Mouse (Mus musculus) embryonic facial prominence, embryonic 12.5 days (tissue): ENCODE measurements around the gene Ttbk1. TPM values are rescaled to one million over a fixed set of nuclear protein-coding genes. Genes with fewer than 3 reads are reported as not detected.

Experiments
- ATAC-seq: fragments of 200-750 bp; cut with Nextera tagmentation; 2 replicates; pipeline ENCODE4 v1.8.0; 2017; ENCODE audit not compliant: insufficient number of reproducible peaks, insufficient read depth, low FRiP score, low TSS enrichment
- H3K27ac ChIP-seq: fragments of 300-500 bp; sonication (generic); 2 replicates; pipeline ENCODE4 v1.5.1; 2016; ENCODE audit warnings: mild to moderate bottlenecking
- H3K27me3 ChIP-seq: fragments of 300-500 bp; sonication (generic); 2 replicates; pipeline ENCODE4 v1.6.1; 2016; ENCODE audit warnings: mild to moderate bottlenecking, moderate library complexity
- H3K36me3 ChIP-seq: fragments of 300-500 bp; sonication (generic); 2 replicates; pipeline ENCODE4 v1.6.1; 2016; ENCODE audit warnings: mild to moderate bottlenecking
- H3K4me1 ChIP-seq: fragments of 300-500 bp; sonication (generic); 2 replicates; pipeline ENCODE4 v1.6.1; 2016
- H3K4me2 ChIP-seq: fragments of 300-500 bp; sonication (generic); replicated peaks from 2 replicates; pipeline ENCODE4 v1.6.1; 2016; ENCODE audit warnings: mild to moderate bottlenecking, moderate library complexity
- H3K4me3 ChIP-seq: fragments of 300-500 bp; sonication (generic); 2 replicates; pipeline ENCODE4 v1.5.1; 2016; ENCODE audit warnings: mild to moderate bottlenecking
- H3K9ac ChIP-seq: fragments of 300-500 bp; sonication (generic); 2 replicates; pipeline ENCODE4 v1.6.1; 2016; ENCODE audit warnings: mild to moderate bottlenecking, moderate library complexity
- H3K9me3 ChIP-seq: fragments of 300-500 bp; sonication (generic); 2 replicates; pipeline ENCODE4 v1.6.1; 2016; ENCODE audit warnings: mild to moderate bottlenecking, moderate library complexity
- WGBS: fragments of 180-500 bp; shearing (Covaris S2); methylation state at CpG from one replicate; pipeline ENCODE4 v1.1.7; 2016; 5-methylcytosine and 5-hydroxymethylcytosine counted together
- polyA plus RNA-seq: library from polyadenylated mRNA; unstranded; fragments of >200 nt; fragmentation: Nextera tagmentation; extraction: Ambion mirVana; gene quantifications from 2 replicates; pipeline ENCODE4 v1.2.1, GENCODE M21; 2016

The Ttbk1 gene
- polyA plus RNA-seq, 1 experiment from 2014 or later, result 0.88 TPM

DNA sequence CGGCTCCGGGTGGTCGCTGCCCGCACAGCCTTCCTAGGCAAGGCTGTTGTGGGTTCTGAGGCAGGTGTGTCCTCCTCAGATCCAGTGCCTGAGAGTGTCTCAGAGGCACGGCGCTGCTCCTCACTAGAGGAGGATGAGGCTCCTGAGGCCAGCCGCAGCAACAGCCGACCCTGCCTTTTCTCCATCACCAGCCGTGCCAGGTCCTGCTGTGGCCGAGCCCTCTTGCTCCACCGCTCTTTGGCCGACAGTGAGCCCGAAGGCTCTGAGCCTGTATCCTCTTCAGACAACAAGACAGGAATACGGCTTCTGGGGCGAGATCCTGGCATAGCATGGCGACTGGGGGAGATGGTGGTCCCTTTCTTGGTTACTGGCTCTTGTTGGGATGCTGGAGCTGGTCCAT lies 41.2 kb downstream of the Ttbk1 start:
- no peak overlapping the region for H3K9ac ChIP-seq
- no peak overlapping the region for H3K27ac ChIP-seq
- WGBS, result 91% methylated on average over 16 of the region's 16 CpGs
- no peaks in the 10 kb centered on the region for H3K9me3 ChIP-seq
- H3K4me3 ChIP-seq, result no peak overlapping the region
- peaks cover 56% of the 10 kb centered on the region for H3K27me3 ChIP-seq
- H3K4me1 ChIP-seq, result peaks cover 24% of the 10 kb centered on the region
- no peaks in the 10 kb centered on the region for H3K36me3 ChIP-seq
- no peak for ATAC-seq
- no peak overlapping the region for H3K4me2 ChIP-seq

DNA sequence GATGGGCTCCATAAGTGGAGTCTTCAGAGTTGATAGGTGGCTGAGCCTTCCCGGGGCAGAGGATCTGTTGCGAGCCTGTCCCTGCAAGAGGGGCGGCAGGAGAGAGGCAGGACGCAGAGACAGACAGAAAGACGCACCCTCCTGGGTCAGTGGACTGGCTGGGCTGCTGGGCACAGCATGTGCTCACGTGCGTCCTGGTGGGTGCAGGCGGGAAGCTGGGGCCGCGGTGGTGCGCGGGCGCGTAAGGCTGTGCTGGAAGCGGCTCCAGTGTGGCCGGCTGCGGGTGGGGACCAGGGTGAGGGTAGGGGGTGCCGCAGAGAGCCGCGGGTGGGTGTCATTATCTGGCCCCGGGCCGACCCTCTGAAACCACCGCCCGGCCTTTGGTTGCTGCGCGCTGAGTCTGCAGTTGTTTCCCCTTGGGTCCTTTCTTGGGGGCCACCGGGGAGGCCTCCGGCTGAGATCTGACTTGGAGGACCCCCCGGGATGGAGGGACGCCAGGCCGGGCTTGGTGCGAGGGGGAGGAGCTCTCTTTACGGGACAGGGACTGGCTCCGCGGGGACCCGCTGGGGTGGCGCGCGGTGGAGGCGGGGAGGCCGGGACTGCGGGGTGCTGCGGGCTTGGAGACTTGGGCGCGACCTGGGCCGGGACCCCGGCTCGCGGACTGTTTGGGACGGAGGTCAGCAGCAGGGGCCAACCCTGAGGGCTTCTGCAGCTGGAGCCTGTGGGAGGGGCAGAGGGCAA lies 42.5 kb downstream of the Ttbk1 start:
- Histone ChIP-seq H3K9ac (peak overlapping the region; percentile 58), H3K27me3 (peaks cover 61% of the 10 kb centered on the region), H3K4me2 (peak overlapping the region; percentile 78), H3K4me3 (peak overlapping the region; percentile 39), H3K36me3 (no peaks in the 10 kb centered on the region), H3K4me1 (peaks cover 24% of the 10 kb centered on the region), H3K27ac (no peak overlapping the region), H3K9me3 (no peaks in the 10 kb centered on the region)
- WGBS, result under 1% methylated on average over 49 of the region's 50 CpGs
- ATAC-seq, result no peak

GRCm38 (mm10) chr17:46439176-46439575 lies 48.3 kb downstream of the Ttbk1 start:
- H3K9ac ChIP-seq, result no peak overlapping the region
- peaks cover 13% of the 10 kb centered on the region; the same call in 1 of the 2 replicates for H3K4me1 ChIP-seq
- no peak overlapping the region for H3K4me3 ChIP-seq
- H3K9me3 ChIP-seq, result no peaks in the 10 kb centered on the region
- no peak overlapping the region for H3K4me2 ChIP-seq
- H3K36me3 ChIP-seq, result no peaks in the 10 kb centered on the region
- no peak for ATAC-seq
- no peak overlapping the region for H3K27ac ChIP-seq
- H3K27me3 ChIP-seq, result peaks cover 41% of the 10 kb centered on the region
- 95% methylated on average over 10 of the region's 10 CpGs for WGBS

DNA sequence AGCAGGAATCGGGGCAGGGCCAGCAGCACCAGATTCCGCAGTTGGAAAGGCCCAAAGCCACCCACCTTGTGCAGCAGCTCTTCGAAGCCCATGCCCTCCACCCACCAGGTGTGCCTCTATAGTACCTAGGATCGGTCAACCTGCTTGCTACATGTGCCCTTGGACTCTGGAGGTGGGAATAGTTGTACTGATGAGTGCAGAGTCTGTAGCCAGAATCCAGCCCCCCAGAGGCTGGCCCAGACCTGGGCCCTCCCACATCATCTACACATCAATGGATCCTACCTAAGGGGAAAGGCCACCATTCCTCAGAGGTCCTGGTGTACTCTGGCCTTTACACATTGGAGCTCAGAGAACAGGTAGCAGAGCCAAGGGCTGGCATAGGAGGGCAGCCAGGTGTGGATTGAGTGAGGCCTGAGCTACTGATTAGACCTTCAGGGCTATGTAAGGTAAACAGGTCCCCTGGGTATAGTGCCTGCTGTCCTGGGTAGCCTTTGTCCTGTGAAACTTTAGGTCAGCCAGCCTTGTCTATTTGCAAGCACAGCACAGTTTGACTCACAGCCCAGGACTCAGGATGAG lies 49.1 kb downstream of the Ttbk1 start, which contains the start of gene Slc22a7:
Gene Slc22a7, minus strand, starts transcription at position 160 of the 576 bp plus-strand sequence.
- 85% methylated on average over 4 of the region's 4 CpGs for WGBS
- no peaks in the 10 kb centered on the region for H3K9me3 ChIP-seq
- H3K4me2 ChIP-seq, result no peak within 1 kb of the TSS
- ATAC-seq, result no peak
- H3K27ac ChIP-seq, result no peak within 1 kb of the TSS
- H3K4me3 ChIP-seq, result no peak within 1 kb of the TSS
- H3K4me1 ChIP-seq, result peaks cover 20% of the 10 kb centered on the region; the same call in 1 of the 2 replicates
- no peaks in the 10 kb centered on the region for H3K36me3 ChIP-seq
- H3K27me3 ChIP-seq, result peaks cover 33% of the 10 kb centered on the region
- H3K9ac ChIP-seq, result no peak within 1 kb of the TSS

DNA sequence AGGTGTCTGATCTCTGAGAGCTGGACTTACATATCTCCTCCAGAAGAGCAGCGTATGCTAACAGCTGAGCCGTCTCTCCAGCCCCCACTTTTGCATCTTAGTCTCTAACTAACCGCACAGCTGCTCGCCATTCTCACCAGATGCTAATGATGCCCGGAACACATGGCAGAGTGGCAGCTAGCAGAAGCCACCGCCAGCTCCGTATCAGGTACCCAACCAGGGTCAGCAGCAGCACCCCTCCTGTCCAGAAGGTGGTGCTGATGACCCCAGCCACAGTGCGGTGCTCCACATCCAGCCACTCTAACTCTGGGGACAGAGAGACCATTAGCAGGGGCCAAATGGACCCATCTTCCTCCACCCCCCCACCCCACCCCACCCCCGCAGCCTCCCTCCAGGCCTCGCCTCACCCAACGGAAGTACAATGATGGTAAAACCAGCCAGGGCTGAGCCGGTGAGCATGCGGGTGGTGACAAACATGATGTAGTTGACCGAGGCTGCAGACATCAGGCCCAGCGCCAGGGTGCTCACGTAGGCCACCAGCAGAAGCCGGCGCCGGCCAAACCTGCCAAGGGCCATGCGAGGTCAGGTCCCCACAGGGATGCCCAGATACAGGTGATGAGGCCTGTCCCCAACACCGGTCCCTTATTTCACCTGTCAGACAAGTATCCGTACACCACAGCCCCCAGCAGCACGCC lies 50.7 kb downstream of the Ttbk1 start:
- Histone ChIP-seq H3K27ac (no peak overlapping the region), H3K36me3 (no peaks in the 10 kb centered on the region), H3K9ac (no peak overlapping the region), H3K27me3 (peaks cover 17% of the 10 kb centered on the region), H3K4me1 (0 out of 2 replicates have a peak, but pooled peaks cover 11% of the 10 kb centered on the region), H3K4me3 (no peak overlapping the region), H3K4me2 (0 out of 2 replicates have a peak overlapping the region, but pooled peaks have one; percentile 17), H3K9me3 (no peaks in the 10 kb centered on the region)
- peak; percentile 71; the same call in 1 of the 2 replicates for ATAC-seq
- WGBS, result 29% methylated on average over 23 of the region's 23 CpGs

- Histone ChIP-seq H3K4me1 (0 out of 2 replicates have a peak, but pooled peaks cover 11% of the 10 kb centered on the region), H3K27me3 (peaks cover 11% of the 10 kb centered on the region; the same call in 1 of the 2 replicates), H3K9ac (0 out of 2 replicates have a peak overlapping the region, but pooled peaks have one; percentile 33), H3K4me3 (peak overlapping the region; percentile 21; the same call in 1 of the 2 replicates), H3K4me2 (peak overlapping the region; percentile 47), H3K27ac (no peak overlapping the region), H3K9me3 (no peaks in the 10 kb centered on the region), H3K36me3 (no peaks in the 10 kb centered on the region)
- WGBS, result 7% methylated on average over 17 of the region's 17 CpGs
- ATAC-seq, result no peak
Measured at GRCm38 (mm10) chr17:46433627-46434026, 53.8 kb downstream of the Ttbk1 start.

GRCm38 (mm10) chr17:46428761-46429414 lies 58.6 kb downstream of the Ttbk1 start, which contains the start of gene Crip3:
Gene Crip3, plus strand, starts transcription at chr17:46428926.
- Histone ChIP-seq H3K9ac (no peak within 1 kb of the TSS), H3K4me1 (0 out of 2 replicates have a peak, but pooled peaks cover 4% of the 10 kb centered on the region), H3K4me2 (peak within 1 kb of the TSS; percentile 48), H3K9me3 (no peaks in the 10 kb centered on the region), H3K27me3 (0 out of 2 replicates have a peak, but pooled peaks cover 3% of the 10 kb centered on the region), H3K27ac (no peak within 1 kb of the TSS), H3K36me3 (no peaks in the 10 kb centered on the region), H3K4me3 (0 out of 2 replicates have a peak within 1 kb of the TSS, but pooled peaks have one; percentile 17)
- ATAC-seq, result no peak
- WGBS, result 11% methylated on average over 16 of the region's 18 CpGs

GRCm38 (mm10) chr17:46426496-46426895 lies 61.0 kb downstream of the Ttbk1 start:
- H3K36me3 ChIP-seq, result no peaks in the 10 kb centered on the region
- H3K9me3 ChIP-seq, result no peaks in the 10 kb centered on the region
- no peak overlapping the region for H3K4me3 ChIP-seq
- H3K27ac ChIP-seq, result no peak overlapping the region
- ATAC-seq, result no peak
- H3K4me2 ChIP-seq, result no peak overlapping the region
- H3K4me1 ChIP-seq, result no peaks in the 10 kb centered on the region
- H3K9ac ChIP-seq, result no peak overlapping the region
- 0 out of 2 replicates have a peak, but pooled peaks cover 3% of the 10 kb centered on the region for H3K27me3 ChIP-seq

- H3K9me3 ChIP-seq, result no peaks in the 10 kb centered on the region
- H3K9ac ChIP-seq, result no peak overlapping the region
- no peak overlapping the region for H3K4me2 ChIP-seq
- peaks cover 4% of the 10 kb centered on the region; the same call in 1 of the 2 replicates for H3K36me3 ChIP-seq
- no peaks in the 10 kb centered on the region for H3K27me3 ChIP-seq
- H3K4me1 ChIP-seq, result no peaks in the 10 kb centered on the region
- H3K27ac ChIP-seq, result no peak overlapping the region
- H3K4me3 ChIP-seq, result no peak overlapping the region
- no peak for ATAC-seq
Measured at GRCm38 (mm10) chr17:46419717-46420116, 67.8 kb downstream of the Ttbk1 start.

GRCm38 (mm10) chr17:46418628-46419027 lies 68.8 kb downstream of the Ttbk1 start:
- no peak for ATAC-seq
- peaks cover 11% of the 10 kb centered on the region; the same call in 1 of the 2 replicates for H3K36me3 ChIP-seq
- no peaks in the 10 kb centered on the region for H3K4me1 ChIP-seq
- H3K4me2 ChIP-seq, result no peak overlapping the region
- WGBS, result 77% methylated on average over 5 of the region's 5 CpGs
- H3K9ac ChIP-seq, result no peak overlapping the region
- no peaks in the 10 kb centered on the region for H3K27me3 ChIP-seq
- no peak overlapping the region for H3K4me3 ChIP-seq
- no peaks in the 10 kb centered on the region for H3K9me3 ChIP-seq
- no peak overlapping the region for H3K27ac ChIP-seq

- no peak overlapping the region for H3K4me3 ChIP-seq
- H3K27ac ChIP-seq, result no peak overlapping the region
- no peaks in the 10 kb centered on the region for H3K27me3 ChIP-seq
- peaks cover 57% of the 10 kb centered on the region for H3K36me3 ChIP-seq
- H3K4me1 ChIP-seq, result no peaks in the 10 kb centered on the region
- H3K9ac ChIP-seq, result no peak overlapping the region
- 39% methylated on average over 3 of the region's 3 CpGs for WGBS
- H3K4me2 ChIP-seq, result no peak overlapping the region
- ATAC-seq, result no peak
- H3K9me3 ChIP-seq, result no peaks in the 10 kb centered on the region
Measured at GRCm38 (mm10) chr17:46408478-46408877, 79.0 kb downstream of the Ttbk1 start.
